Mouse (Mus musculus) urinary bladder, adult 18-20 months (tissue): ENCODE results near the gene Il17rb.
A peak's percentile ranks its signal among the peaks of the same experiment; 100 is the strongest.

Source experiments
- DNase-seq, 2 experiments: peaks; one replicate each; pipeline ENCODE4 v3.0.0; 2022; ENCODE audit warnings: low spot score in 2 of 2, mixed read lengths in 2 of 2

Gene Il17rb

GRCm38 (mm10) chr14:30016666-30017065 is 8.0 kb upstream of the Il17rb start:
- DNase-seq, result no peak

DNA sequence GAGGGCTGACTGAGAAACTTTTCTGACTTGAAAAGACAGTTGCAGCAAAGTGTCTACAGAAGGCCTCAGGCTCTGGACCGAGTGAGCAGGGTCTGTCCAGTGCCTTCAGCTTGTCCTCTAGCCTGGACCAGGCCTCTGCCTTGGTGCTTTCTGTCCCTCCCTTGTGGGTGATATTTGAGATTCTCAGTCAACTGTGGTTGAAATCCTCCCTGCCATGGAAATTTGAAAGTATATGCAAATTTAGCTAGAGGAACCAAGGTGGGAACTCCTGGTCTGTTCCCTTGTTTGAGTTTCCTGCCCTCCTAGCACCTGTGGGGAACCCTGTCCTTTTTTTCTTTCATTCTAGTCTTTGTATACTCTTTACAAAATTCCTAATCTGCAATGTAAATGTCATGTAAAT is 6.3 kb upstream of the Il17rb start:
- DNase-seq, result no peak

DNA sequence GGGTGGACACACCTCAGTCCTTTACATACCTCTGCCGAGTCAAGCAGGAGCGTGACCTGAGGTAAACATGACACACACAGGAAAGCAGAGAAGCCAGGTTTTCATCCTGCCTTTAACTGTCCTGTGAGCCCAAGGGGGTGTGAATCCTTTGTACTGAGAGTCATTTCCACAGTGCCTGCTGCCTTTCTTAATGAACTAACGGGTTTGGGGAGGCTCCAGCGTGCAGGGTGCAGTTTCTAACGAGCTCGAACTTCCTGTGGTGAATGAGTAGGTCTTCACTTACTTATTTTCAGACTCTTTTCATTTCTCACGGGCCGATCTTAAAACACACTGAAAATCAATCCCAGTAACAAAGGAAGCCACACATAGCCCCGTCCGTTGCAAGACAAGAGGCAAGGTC is 5.8 kb upstream of the Il17rb start:
- no peak for DNase-seq

DNA sequence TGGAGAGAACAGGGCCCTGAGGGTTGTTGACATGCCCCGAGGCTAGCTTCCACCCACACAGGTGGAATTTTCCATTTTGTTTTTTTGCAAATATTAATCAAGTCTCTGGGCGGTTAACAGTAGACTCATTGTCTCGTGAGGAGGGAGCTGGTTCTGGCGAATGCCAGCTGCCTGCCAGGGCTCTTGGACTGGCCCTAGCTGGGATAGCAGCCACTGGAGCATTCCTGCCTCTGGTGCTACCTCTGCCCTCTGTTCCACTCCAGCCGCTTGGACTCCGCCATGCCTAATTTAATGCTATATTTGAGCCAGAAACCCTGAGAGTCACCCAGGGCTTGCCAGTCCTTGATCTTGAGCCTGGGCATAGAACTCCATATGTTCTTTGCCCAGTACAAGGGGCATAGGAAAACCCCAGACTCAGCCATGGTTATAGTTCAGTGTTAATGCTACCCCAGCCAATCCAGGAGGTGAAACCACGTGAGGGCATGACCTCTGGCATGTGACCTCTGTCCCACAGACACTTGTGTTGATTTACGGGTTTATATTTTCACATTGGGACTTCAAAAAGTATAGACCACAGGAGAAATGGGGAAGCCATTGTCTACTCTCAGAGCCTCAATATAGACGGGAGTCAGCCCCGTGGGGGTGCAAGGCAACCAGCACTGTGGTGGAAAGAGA is 3.3 kb upstream of the Il17rb start:
- no peak for DNase-seq

GRCm38 (mm10) chr14:30009864-30010560 is 1.3 kb upstream of the Il17rb start:
- DNase-seq, result peak; percentile 21 to 22

- no peak for DNase-seq
Observed at GRCm38 (mm10) chr14:29999475-29999811, 9.3 kb downstream of the Il17rb start.

DNA sequence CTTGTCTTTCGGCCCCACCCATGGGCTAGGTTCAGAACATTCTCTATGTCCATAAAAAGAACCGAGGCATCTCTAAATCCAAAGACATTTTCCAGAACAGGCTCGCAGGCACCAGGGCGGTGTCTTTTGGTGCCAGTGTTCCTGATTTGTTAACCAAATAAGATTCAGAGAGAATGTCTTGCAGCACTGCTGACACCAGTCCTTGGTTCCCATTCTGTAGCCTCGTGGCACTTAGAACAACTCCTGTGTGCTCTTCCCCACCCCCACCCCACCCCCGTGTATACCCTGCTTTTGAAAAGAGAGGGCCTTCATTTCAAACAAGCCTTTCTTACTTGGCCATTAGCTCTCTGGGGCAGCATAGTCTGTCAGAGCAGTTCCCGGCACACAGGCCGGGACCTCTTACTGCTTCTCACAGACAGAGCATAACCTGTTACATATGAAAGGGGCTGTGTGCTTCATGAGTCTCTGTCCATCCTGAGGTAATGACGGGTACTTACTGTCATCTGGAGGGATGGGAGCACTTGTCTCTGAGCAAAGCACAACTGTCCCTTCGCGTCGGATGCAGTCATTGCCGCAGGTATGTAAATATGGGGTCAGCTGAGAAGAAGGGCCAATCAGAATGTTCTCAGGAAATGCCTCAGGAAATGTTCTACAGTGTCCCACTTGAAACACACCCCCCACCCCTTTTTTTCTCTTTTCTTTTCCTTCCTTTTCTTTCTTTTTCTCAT is 9.8 kb downstream of the Il17rb start:
- no peak for DNase-seq

DNA sequence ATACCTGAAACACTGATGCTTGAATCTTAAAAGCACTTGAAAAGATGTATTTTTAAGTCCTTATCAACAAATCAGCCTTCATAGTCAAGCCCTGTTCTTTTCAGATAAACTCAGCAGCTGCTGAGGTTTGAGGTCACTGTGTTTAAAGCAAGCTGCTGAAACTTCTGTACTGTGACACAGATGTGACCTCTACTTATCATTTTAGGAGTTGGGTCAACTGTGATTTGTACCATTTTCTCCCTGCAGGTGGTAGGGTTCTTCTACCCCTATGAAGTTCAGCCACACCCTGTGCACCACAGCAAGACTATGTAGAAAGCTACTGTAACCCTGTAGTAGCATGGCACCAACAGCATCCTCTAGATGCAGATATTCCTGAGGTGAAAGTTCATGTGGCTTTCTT is 11.4 kb downstream of the Il17rb start:
- no peak for DNase-seq

DNA sequence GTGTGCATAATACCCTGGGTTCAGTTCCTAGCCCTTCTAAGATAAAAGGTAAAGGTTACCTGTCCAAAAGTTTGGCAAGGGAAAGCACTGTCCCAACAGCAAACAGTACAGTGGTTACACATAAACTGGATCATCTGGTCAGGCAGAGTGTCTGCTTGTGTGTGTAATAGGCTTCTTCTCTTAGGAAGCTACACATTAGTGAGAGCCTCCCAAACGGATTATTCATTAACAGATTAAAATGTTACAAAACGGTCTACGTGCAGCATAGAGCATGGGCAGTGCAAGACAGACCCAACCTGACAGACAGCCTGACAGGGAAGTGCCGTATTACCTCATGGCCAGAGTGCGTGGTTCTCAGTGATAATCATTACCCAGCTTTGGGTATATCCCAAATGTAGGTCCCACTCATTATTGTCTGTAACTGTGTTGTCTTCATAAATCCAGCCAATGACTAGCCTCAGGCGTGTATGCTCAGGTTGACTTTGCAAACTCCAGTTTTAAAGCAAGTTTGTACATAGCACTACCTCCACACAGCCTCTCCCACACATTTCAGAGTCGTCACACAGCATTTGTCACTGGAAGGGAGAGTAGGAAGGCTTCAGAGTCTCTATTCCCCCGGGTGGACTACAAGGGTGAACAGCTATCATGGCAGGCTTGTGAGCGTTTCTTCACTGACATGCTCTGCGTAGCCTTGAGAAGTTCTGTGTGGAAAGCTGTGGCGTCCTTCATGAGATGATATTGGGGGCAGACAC is 12.5 kb downstream of the Il17rb start:
- DNase-seq, result no peak

DNA sequence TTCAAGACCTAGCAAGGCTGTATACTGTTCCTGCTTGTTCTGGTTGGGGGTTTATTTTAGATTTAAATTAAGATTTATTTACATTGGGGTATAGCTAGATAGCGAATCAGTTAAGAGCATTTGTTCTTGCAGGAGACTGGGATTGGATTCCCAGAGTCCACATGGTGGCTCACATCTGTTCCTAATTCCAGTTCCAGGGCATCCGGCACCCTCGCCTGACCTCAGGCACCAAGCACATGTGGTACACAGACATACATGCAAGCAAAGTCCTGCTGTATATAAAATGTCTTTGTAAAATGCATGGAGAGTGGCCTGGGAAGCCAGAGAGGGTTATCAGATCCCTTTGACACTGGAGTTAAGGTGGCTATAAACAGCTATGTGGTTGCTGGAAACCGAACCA is 13.7 kb downstream of the Il17rb start:
- DNase-seq, result no peak

- DNase-seq, result no peak
Observed at GRCm38 (mm10) chr14:29988337-29988736, 20.4 kb downstream of the Il17rb start.

DNA sequence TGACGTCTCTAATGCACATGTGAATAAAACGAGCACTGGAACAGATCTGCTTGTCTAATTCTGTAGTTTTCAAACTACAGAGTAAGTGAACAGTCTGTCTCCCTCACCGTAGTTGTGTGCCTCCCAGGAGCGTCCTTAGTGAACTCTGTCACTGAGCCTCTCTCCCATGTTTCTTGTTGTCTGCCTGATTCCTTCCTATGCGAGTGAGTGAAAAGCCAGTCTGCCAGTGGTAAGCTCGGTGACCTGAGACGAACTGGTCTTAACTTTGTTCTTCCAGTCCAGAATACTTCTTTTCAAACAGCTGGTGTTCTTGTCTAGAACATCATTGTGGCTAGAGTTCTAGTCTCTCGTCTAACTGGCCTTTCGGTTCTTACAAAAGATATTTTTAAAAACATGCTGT is 21.0 kb downstream of the Il17rb start:
- no peak for DNase-seq

- no peak for DNase-seq
Observed at GRCm38 (mm10) chr14:29987276-29987675, 21.4 kb downstream of the Il17rb start.

DNA sequence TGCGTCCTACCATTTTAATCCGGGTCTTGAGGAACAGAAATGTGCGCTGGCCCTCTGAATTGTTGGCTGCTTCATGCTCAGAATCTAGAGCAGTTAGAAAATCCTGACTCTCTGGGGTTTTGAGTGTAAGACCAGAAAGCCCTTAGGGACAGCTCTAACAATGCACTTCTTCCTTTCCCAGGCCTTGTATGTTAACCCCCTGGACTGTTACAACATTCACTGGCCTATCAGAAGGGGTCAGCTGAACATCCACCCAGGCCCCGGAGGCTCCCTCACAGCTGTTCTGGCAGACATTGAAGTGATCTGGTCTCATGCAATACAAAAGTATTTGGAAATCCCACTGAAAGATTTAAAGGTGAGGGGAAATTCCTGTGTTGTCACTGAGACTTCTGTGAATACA is 22.6 kb downstream of the Il17rb start:
- no peak for DNase-seq

GRCm38 (mm10) chr14:29980447-29981205 is 28.1 kb downstream of the Il17rb start:
- DNase-seq, result no peak

DNA sequence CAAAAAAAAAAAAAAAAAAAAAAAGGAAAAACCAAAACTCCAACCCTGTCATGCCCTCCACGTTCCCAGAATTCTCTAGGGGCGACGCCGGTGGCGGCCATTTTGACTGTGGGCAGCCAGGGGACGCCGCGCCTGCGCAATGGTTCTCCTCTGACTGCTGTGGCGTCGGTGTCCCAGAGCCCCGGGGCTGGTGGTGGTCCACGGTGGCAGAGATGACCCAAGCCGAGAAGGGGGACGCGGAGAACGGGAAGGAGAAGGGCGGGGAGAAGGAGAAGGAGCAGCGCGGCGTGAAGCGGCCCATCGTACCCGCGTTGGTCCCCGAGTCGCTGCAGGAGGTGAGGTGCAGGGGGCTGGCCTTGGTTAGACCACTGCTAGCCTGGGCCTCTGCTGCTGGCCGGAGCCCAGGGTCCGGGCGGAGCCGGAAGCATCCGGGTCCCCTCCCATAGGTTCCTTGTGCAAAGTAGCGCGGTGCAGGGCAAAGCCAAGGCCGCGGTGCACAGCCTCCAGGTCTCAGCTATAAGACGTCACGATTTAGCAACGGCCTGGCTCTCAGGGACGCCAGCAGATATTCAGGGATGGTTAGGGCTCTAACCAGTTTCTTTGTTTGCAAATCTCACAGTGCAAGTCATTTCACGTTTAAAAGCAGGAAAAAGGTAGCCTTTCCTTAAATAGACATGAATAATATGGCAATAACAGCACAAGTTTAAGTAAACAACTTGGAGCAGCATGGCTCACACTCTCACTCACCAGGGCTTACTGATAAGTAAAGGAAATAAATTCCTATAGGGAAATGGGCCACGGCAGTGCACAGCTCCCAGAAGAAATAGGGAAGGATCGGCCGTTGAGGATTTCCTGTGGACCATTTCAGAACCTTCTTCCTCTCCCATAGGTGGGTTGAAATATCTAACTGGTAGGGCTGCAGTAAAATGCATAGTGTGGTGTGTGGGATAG is 30.2 kb downstream of the Il17rb start, which contains the start of gene Actr8:
Actr8 (plus strand) TSS at position 84 of the 951 bp plus-strand sequence.
- peak; percentile 92 to 98 for DNase-seq

- no peak for DNase-seq
Observed at GRCm38 (mm10) chr14:29976927-29977326, 31.8 kb downstream of the Il17rb start.

- no peak for DNase-seq
Observed at GRCm38 (mm10) chr14:29971993-29972392, 36.7 kb downstream of the Il17rb start.

DNA sequence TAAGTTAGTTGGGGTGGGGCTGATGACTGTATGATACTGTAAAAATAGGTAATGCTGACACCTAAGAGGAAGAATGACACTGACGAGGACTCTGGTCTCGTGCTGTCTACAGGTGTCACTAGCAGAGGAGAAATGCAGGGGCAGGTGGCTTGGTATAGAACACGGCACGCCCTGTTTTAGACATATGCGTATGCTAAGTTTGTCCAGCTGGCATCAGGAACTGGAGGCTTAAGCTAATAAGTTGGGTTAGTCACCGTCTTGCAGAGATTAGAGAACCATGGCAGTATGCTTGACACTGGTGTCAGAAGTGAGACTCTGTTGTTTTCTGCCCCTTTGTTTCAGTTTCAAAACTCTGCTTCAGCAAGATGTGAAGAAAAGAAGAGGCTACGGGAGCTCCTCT is 37.2 kb downstream of the Il17rb start:
- no peak for DNase-seq
